Mouse (Mus musculus): ENCODE data around the gene Oscp1.
A peak's percentile ranks its signal among the peaks of the same experiment; 100 is the strongest.
"Not testable (repeated sequence)": the region's sequence is repeated elsewhere in the genome, so short reads cannot be mapped to it uniquely, and the experiment has no call there.

Oscp1 gene

DNA sequence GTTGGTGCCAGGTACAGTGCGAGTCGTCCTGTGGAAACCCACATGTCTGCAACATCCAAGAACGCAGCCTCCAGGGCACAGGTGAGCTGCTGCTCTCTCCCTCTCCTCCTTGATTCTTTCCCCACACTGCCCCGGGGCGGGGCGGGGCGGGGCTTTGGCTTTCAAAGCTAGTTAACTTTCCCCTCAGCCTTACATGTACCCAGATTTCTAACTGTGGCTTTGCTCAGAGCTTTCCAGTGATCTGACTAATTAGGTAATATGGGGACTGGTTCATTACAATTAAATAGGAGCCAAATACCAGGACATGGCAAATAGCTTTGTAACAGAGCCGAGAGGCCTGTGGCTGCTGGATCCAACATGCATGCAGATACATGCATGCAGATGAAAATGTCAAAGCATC lies 26.0 kb downstream of the Oscp1 start:
- DNase-seq: no peak

- DNase-seq: peak; percentile 89
Measured at GRCm38 (mm10) chr4:126085996-126086576, 27.7 kb downstream of the Oscp1 start.

DNA sequence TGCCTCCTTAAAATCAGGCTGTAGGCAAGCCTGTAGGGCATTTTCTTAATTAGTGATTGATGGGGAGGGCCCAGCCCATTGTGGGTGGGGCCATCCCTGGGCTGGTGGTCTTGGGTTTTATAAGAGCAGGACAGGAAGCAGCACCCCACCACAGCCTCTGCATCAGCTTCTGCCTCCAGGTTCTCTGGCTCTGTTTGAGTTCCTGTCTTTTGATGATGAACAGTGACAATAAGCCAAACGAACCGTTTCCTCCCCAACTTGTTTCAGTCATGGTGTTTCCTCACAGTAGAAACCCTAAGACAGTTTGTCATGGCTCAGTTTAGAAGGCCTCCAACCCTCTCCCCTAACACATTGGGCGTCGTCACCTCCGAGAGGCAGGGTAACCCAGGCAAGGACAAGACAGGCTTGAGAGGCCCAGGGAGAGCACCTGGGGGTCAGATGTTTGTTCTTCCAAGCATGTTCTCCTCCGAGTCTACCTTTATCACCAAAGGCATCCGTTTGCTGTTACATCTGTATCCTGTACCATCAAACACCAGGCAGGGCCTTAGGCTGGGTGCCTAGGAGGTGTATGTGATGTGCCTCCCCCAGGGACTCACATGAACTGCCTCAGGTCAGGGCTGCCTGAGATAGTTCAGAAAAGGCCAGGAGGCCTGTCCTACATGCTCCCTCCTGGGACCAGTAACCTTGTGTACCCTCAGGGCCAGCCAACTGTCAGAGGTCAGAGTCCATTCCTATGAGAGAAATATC lies 31.9 kb downstream of the Oscp1 start:
- DNase-seq: peak; percentile 68

GRCm38 (mm10) chr4:126090848-126091124 lies 32.4 kb downstream of the Oscp1 start:
- DNase-seq: no peak

GRCm38 (mm10) chr4:126091873-126092272 lies 33.5 kb downstream of the Oscp1 start:
- no peak for DNase-seq

- not testable (repeated sequence) for DNase-seq
Measured at GRCm38 (mm10) chr4:126095622-126096430, 37.5 kb downstream of the Oscp1 start.

DNA sequence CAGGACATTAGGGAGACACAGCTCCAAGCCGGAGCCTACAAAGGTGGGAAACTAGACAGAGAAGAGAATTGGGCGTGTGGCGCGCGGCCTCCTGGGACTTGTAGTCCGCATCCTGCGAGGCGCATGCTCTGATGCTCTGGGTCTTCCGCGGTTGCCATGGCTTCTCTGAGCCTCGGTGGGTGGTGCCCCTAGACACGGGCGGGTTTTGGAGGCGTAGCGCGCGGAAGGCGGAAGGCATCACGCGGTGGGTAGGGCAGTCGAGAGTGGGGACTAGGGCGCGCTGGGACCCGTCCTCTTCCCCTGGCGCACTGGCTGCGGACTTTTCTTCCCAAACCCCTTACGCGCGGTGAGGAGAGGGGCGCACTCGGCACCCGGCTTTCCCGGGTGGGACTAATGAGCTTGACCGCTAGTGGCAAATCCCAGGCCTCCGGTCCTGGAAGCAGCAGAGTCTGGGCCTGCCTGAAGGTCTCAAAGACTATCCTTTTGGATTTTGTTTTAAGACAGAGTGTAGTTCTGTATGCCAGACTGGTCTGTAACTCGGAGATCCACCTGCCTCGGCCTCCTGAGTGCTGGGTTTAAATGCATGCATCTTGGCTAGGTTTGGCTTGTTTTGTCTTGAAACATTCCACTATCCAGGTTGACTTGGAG lies 38.2 kb downstream of the Oscp1 start, which contains the start of gene Lsm10:
Lsm10 (plus strand) TSS at position 160 of the 648 bp plus-strand sequence.
- peak; percentile 98 for DNase-seq

DNA sequence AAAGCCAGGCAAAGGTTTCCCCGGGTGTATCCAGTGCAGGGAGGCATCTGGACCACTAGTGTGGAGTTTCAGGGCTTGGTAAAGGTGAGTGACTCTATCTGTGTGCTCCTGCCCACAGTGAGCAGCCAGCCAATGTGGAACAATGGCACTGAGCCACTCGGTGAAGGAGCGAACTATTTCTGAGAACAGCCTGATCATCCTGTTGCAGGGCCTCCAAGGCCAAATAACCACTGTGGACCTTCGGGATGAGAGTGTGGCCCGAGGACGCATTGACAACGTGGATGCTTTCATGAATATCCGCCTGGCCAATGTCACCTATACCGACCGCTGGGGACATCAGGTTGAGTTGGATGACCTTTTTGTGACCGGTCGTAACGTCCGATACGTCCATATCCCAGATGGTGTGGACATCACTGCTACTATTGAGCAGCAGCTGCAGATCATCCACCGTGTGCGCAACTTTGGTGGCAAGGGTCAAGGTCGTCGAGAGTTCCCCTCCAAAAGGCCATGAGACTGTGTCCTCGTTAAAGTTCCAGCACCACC lies 39.4 kb downstream of the Oscp1 start:
- DNase-seq: no peak

GRCm38 (mm10) chr4:126099365-126099764 lies 41.0 kb downstream of the Oscp1 start:
- DNase-seq: no peak

DNA sequence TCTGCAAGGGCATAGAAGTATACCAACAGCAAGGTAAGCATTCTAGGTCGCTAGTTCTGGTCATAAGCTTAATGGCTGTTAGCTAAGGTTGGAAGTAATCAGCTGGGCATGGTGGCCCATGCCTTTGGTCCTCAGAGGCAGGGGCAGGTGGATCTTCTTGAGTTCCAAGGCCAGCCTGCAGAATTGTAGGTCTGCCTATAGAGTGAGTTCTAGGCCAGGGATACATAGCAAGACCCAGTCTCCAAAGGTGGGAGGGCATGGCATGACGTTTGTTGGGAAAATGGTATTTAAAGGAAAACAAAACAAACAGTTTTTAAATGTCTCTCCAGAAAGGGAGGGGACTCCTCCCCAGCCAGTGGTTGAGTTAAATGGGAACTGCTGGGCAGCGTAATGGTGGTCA lies 42.4 kb downstream of the Oscp1 start:
- DNase-seq: no peak

DNA sequence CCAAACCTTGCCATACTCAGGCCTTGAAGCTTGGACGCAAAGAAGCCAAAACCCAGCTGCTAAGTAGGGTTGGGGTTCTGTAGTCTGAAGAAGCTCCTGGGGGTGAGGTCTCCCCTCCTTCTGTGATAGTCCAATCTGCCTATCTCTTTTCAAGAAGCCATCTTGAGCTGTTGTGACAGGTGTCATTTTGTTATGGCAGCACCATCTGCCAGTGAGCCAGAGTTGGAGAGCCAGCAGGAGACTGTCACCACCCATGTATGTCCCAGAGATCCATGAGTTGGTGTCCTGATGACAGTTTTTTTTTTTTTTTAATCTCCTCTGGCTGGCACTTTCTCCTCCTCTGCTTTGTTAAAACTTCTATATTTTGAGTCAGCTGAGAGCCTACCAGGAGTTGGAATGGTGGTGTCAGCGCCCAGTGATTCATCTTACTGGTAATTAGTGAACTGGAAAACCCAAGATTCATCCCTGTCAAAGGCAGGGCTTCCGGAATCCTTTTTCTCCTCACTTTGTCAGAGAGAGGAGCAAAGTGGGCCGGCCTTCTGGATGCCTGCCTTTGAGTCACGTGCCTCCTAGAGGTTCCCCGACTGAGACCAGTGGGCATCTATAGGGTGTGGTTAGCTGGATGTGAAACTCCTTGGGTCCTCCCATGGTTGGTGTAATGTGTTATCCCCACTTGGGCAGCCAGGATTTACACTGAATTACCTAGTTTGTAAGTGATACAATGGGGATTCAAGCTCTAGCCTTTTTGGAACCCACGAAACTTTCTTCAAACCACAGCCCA lies 43.9 kb downstream of the Oscp1 start:
- DNase-seq: peak; percentile 68

DNA sequence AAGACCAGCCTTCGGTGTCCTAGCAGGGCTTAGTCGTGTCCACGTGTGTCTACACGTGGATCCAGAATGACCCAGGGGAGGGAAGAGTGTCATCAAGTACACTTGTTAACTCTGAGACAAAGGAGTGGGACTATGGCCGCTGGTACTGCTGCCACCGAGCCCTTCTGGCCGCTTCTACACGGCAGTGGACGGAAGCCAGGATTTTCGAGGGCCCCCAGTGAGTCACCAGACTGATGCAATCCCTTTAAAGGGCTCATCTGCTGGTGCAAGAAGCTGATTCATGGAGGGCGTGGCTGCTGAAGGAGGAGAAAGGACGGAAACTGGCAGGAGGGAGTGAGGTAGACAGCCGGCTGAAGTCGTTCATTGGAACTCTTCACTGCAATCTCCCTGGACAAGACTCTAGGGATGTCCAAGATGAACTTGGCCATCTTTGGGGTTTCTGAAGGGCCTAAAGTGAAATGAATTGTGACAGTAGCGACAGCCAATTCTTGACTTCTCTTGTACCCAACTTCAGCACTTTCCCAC lies 44.8 kb downstream of the Oscp1 start:
- peak; percentile 90 for DNase-seq

DNA sequence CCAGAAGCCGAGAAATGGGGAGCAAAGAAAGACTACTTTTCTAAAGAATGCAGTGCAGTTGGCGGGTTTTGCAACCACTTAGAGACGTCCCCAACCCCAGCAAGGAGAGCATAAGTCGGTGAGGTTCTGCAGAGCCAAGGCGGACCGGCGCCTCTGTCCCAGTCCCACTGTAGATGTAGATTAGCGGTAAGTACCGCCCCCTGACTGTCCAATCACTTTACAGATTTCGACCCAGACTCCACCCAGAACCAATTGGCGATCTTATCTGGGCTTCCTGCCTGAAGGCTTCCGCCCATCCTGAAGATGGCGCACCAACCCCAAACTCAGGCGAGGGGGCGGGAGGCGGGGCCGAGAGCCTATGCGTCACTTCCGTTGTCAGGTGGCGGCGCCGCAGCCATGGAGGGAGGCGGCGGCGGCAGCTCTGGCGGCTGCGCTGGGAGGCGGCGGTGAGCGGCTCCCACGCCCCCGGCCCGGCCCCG lies 45.3 kb downstream of the Oscp1 start, which contains the start of gene Stk40:
Stk40 (plus strand) TSS at position 368 of the 479 bp plus-strand sequence.
- DNase-seq: peak; percentile 98

- DNase-seq: peak; percentile 94
Measured at GRCm38 (mm10) chr4:126104261-126105075, 46.1 kb downstream of the Oscp1 start.

DNA sequence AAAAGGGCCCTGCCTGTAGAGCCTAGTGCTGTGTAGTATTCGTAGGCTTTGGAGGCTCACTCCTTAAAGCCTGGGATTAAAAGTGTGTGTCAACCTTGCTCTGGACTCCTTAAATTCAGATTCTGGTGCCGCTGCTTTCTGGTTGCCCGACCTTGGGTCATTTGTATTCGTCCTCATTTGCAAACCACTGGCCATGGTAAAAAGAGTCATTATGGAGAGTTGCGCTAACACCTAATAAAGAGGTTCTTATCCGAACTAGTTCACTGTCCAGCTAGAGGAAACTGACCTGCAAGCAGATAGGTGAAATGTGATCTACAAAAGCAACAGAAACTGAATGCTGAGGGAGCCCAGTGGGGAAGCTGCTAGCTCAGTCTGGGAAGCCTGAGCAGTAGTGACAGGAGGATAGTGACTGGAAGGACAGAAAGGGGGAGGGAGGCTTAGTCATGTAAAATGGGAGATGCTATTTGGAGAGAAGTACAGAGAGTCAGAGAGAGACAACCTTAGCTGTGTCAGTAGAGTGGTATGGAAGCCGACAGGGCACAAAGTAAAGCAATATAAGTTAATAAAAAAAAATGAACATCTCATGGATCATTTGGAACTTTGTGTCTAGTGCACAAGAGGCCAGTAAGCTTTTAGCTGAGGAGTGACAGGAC lies 46.9 kb downstream of the Oscp1 start:
- DNase-seq: no peak

DNA sequence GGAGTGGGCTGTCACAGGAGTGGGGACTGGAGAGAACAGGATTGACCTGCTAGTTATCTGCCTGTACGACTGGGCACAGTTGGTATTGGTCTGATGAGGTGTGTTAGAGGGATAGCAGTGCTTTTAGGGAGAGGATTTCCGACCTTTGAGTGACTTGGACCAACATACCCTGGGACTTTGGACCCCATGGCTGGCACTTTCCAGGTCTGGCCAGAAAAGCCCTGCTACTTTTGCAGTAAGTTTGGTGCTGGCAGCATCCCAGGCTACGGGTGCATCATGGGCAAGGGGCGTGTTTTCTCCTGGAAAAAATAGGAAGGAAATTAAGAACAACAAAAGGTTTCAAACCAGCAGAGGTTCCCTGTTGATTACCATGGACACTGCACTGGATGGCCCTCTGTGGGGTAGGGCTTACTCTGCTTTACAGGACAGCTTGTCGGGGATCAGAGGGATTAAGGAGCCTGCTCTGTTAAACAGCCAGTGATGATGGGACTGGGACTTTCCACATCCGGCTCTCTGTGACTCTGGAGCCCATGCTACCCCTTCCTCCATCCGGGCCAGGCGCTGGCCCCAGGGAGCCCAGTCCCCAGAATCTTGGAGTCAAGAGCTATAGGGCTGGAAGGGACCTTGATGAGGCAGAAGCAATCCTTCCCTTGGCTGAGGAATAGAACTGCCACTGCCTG lies 49.8 kb downstream of the Oscp1 start:
- peak; percentile 96 for DNase-seq

DNA sequence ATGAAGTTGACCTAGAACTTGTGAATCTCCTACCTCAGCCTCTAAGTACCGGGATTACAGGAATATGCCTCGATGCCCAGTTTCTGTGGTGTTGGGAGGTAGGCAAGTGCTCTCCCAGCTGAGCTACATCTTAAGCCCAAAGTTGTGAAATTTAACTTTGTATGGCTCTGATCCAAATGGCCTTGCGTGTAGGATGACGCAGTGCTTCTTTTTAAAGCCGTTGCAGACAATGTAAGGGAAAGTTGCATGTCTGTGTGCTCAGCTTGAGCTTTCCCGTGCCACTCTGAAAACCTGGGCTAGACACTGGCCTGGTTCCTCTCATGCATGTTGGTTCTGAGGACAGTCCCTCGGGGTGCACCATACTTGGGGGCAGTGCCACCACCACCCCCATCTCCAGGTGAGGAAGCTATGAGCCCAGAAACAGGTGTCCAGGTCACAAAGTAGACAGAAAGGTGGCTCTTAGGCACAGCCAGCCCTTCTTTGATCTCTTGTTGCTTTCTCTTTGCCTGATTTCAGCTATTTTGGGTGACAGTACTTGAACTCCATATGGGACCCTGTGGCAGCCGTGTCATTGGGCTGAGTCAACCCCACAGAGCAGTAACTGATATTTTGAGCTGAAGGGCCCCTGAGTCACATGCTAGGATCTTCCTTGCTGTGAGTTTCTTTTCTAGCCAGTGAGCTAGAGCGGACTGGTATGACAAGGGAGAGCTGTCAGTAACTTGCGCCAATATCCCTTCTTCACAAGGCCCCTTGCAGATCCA lies 51.4 kb downstream of the Oscp1 start:
- DNase-seq: peak; percentile 37

- DNase-seq: peak; percentile 90
Measured at GRCm38 (mm10) chr4:126110374-126111152, 52.2 kb downstream of the Oscp1 start.

Data from kidney, adult 9 months (tissue).